Mouse (Mus musculus): ENCODE data around the gene Zfp13.
"Not testable (repeated sequence)": the region's sequence is repeated elsewhere in the genome, so short reads cannot be mapped to it uniquely, and the experiment has no call there.

Gene Zfp13

GRCm38 (mm10) chr17:23533591-23534490 lies 65.4 kb downstream of the Zfp13 start:
- DNase-seq (ENCODE audit: low read depth, low spot score) = not testable (repeated sequence)

- DNase-seq (ENCODE audit: low read depth, low spot score) = not testable (repeated sequence)
Measured at GRCm38 (mm10) chr17:23531408-23531807, 67.9 kb downstream of the Zfp13 start.
